Mouse (Mus musculus): ENCODE data around the gene Kera. TPM values are rescaled to one million over a fixed set of nuclear protein-coding genes. Genes with fewer than 3 reads are reported as not detected.

Kera gene
- polyA plus RNA-seq (2015; fragmentation: Nextera tagmentation; extraction: Ambion mirVana) = 76.1 and 78.8 TPM in 2 replicates

DNA sequence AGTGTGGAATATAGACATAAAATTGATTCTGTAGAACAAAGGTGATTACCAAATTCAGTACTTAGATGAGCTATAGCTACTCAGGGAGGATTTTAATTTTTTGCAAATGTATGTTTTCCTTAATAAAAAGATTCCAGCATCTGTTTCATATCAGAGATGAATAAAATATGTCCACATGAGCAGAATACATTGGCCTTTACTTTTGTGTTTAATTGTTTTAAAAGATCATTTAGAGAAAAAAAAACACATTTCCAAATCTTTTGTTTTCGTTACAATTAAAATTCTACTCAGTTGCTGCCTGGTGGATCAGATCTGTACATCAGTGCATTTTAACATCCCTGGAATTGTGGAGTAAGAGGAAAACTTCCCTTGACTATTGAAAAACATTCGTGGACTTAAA, at the start of gene Kera:
Kera (plus strand) TSS at position 301 of the 400 bp plus-strand sequence.
- ATAC-seq (ENCODE audit: low FRiP score, low read depth) = no peak
- no peak within 1 kb of the TSS for H3K9ac ChIP-seq
- H3K4me2 ChIP-seq (replicated peaks) = no peak within 1 kb of the TSS
- H3K4me1 ChIP-seq = peaks cover 8% of the 10 kb centered on the region; the same call in 1 of the 2 replicates
- H3K9me3 ChIP-seq = no peaks in the 10 kb centered on the region
- WGBS = 65% methylated on average over 2 of the region's 2 CpGs
- no peaks in the 10 kb centered on the region for H3K27me3 ChIP-seq
- H3K36me3 ChIP-seq = no peaks in the 10 kb centered on the region
- H3K27ac ChIP-seq = no peak within 1 kb of the TSS
- no peak within 1 kb of the TSS for H3K4me3 ChIP-seq

DNA sequence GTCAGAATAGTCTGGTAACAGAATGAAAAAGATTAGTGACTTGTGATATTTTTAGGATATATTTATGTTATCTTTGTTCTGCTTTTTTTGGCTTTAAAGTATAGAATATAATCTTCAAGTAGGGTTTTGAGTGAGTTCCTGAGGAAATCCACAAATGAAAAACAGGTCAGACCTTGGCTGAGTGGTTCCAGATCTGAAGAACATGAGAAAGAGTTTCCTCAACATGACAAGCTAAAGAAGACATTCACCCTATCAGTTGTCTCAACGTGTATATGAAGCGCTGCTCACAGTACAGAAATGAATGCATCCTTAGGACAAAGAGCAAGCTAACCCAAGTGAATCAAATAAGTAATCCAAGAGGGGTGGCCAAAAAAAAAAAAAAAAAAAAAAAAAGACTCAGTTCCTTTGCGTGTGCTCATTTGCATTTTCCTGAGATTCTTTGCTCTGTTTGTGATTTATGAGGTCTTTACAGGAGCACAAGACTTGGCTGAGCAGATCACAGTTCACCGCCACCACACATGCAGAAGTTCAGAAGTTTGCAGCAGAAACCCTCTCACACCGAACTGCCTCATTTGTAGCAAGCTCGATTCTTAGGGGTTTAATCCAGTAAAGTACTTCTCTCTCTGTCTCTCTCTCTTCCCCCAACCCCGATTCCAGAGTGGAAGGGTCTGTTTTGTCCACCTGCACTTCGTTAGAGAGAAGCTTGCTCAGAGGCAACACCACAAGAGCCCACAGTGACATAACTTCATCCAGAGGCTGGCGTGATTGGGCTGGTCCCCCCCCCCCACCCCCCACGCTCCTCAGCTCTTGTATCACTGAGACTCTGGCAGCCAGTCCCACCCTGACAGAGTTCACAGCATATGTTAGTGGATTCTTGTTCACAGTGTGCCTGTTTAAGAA, 41.5 kb upstream of the Kera start, which contains the start of gene Lum:
Lum (plus strand) TSS at position 172 of the 900 bp plus-strand sequence.
- peaks cover 13% of the 10 kb centered on the region for H3K4me1 ChIP-seq
- no peaks in the 10 kb centered on the region for H3K27me3 ChIP-seq
- H3K27ac ChIP-seq = peak within 1 kb of the TSS; percentile 86
- peak within 1 kb of the TSS; percentile 56 for H3K4me2 ChIP-seq (replicated peaks)
- H3K9ac ChIP-seq = peak within 1 kb of the TSS; percentile 55
- 0 out of 2 replicates have a peak, but pooled peaks cover 3% of the 10 kb centered on the region for H3K9me3 ChIP-seq
- peak within 1 kb of the TSS; percentile 28 for H3K4me3 ChIP-seq
- ATAC-seq (ENCODE audit: low FRiP score, low read depth) = peak; percentile 89
- peaks cover 6% of the 10 kb centered on the region for H3K36me3 ChIP-seq
- 16% methylated on average over 10 of the region's 10 CpGs for WGBS

DNA sequence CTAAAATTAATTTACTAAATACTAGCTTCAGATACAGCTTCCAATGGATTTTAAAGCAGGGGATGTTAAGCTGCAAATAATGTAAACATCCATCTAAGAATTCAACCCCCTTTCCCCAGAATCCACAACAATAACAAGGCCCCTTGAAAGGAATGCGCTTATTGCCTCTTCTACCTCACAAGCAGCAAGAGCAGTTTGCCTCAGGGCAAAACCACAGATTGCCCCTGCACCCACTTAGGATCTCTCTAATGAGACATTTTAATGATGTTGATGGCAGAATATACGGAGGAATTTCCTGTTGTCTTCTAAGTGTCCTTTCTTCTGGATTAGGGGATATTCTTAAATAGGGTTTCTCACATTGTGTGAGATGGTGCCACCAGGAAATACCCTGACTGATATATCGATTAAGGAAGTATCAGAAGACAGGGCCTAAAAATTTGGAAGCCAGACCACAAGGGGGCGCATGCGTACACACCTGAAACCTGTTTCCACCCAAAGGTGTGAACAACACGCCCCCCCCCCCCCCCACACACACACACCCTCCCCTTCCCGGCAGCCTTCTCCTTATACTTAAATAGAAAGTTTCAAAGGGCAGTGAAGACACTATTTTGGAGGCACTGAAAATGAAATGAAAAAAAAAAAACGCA, 39.1 kb upstream of the Kera start:
- Histone ChIP-seq H3K27me3 (no peaks in the 10 kb centered on the region), H3K4me1 (peaks cover 13% of the 10 kb centered on the region), H3K4me2 (replicated peaks) (peak overlapping the region; percentile 37), H3K4me3 (peak overlapping the region; percentile 28), H3K9me3 (0 out of 2 replicates have a peak, but pooled peaks cover 3% of the 10 kb centered on the region), H3K27ac (peak overlapping the region; percentile 59), H3K9ac (no peak overlapping the region), H3K36me3 (peaks cover 6% of the 10 kb centered on the region)
- 47% methylated on average over 8 of the region's 8 CpGs for WGBS
- no peak for ATAC-seq (ENCODE audit: low FRiP score, low read depth)

DNA sequence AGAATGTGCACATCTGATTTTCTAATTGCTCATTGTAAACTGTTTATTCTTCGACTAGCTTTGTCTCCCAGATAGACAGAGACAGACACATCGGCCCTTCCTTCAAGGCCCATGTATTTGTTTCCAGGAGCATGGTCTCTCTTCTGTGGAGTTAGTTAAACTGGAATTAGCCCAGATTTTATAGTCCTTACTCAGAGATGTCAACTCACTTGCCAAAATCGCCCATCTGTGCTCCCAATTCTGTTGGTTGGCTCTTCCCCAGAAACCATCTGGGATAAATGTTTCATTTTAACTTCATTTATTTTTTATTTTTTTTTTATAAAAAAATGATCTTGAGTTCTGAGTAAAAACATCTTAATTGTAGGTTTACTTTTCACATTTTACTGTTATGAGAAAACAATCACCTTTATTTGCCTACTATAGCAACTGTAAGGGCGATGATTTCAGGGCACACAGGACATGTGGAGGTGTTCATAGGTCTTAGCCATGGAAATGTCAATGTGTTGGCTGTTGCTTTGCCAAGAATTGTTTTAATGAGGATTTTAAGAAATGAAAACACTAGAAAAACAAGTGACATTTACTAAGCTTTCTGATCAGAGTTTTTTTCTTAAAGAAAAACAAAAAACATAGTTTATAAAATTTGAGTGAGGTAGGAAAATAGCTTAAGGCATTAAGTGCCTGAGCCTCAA, 24.0 kb upstream of the Kera start:
- Histone ChIP-seq H3K36me3 (no peaks in the 10 kb centered on the region), H3K27ac (no peak overlapping the region; the same call in 1 of the 2 replicates), H3K27me3 (no peaks in the 10 kb centered on the region), H3K4me3 (no peak overlapping the region), H3K4me1 (peaks cover 7% of the 10 kb centered on the region; the same call in 1 of the 2 replicates), H3K4me2 (replicated peaks) (no peak overlapping the region), H3K9ac (no peak overlapping the region), H3K9me3 (no peaks in the 10 kb centered on the region)
- ATAC-seq (ENCODE audit: low FRiP score, low read depth) = no peak
- WGBS = 82% methylated on average over 4 of the region's 4 CpGs

DNA sequence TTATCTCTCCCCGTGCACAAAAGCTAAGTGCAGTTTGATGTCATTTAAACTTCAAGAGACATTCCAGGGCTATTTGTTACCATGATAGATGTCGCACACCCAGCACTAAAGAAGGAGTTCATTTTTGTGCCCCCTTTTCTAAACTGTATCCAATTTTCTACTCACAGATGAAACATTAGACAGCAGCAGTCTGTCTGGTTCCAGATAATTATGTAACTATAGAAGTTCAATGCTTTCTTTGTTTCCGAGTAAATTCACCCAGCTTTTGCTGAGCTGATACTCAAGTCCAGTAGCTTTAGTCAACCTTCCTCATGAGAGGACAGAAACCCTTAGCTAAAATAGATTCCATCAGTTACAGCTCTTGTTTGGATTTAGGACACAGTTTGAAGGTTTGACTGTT, 22.5 kb upstream of the Kera start:
- ATAC-seq (ENCODE audit: low FRiP score, low read depth) = no peak
- peaks cover 7% of the 10 kb centered on the region; the same call in 1 of the 2 replicates for H3K4me1 ChIP-seq
- no peaks in the 10 kb centered on the region for H3K9me3 ChIP-seq
- no peak overlapping the region for H3K27ac ChIP-seq
- no peaks in the 10 kb centered on the region for H3K27me3 ChIP-seq
- H3K4me2 ChIP-seq (replicated peaks) = no peak overlapping the region
- no peaks in the 10 kb centered on the region for H3K36me3 ChIP-seq
- 44% methylated on average over 3 of the region's 3 CpGs for WGBS
- H3K4me3 ChIP-seq = no peak overlapping the region
- no peak overlapping the region for H3K9ac ChIP-seq

DNA sequence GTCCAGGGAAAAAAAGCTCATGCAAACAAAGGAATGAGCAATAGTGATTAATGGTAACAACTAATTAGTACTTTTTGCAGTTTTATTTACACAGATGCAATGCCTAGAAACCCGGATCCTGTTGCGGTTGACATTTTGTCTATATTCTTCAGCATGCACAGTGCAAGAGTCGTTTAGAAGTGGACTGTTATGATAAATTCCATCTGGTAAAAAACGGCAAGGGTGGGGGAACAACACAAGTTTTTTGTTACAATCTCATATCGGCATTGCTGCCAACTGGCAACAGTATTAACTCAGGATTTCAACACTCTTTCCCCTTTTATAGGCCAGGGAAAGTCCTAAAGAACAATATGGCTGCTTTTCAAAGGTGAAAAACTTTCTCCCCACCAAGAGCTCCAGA, 19.5 kb upstream of the Kera start:
- ATAC-seq (ENCODE audit: low FRiP score, low read depth) = peak; percentile 20; the same call in 1 of the 2 replicates
- WGBS = 51% methylated on average over 5 of the region's 5 CpGs
- H3K27ac ChIP-seq = no peak overlapping the region

DNA sequence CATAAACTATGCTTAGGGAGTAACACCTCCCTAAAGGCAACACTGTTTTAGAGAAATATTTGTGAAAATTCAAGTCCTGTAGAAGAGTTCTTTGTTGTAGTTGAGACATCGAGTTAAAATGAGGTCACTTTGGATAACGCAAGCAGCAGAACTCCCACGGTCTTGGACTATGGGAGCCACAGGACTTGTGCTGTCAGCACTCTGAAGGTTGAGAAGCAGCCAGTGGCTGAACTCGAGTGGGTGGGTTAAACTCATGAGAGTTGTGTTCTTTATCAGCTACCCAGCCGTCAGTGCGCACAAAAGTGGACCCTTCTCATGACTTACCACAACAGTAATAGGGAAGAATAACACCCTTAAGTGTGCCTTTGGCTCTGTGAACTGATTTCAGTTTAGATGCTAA, 17.1 kb upstream of the Kera start:
- Histone ChIP-seq H3K4me3 (no peak overlapping the region), H3K4me2 (replicated peaks) (no peak overlapping the region), H3K27ac (peak overlapping the region; percentile 70; the same call in 1 of the 2 replicates), H3K9me3 (no peaks in the 10 kb centered on the region), H3K4me1 (peaks cover 16% of the 10 kb centered on the region), H3K9ac (no peak overlapping the region), H3K27me3 (no peaks in the 10 kb centered on the region), H3K36me3 (no peaks in the 10 kb centered on the region)
- 75% methylated on average over 6 of the region's 6 CpGs for WGBS
- no peak for ATAC-seq (ENCODE audit: low FRiP score, low read depth)

More for the DNA sequence above, 19.5 kb upstream of the Kera start:
- H3K36me3 ChIP-seq = no peaks in the 10 kb centered on the region
- no peaks in the 10 kb centered on the region for H3K9me3 ChIP-seq
- peaks cover 20% of the 10 kb centered on the region for H3K4me1 ChIP-seq
- H3K9ac ChIP-seq = no peak overlapping the region
- H3K27me3 ChIP-seq = no peaks in the 10 kb centered on the region
- no peak overlapping the region for H3K4me2 ChIP-seq (replicated peaks)
- H3K4me3 ChIP-seq = no peak overlapping the region

DNA sequence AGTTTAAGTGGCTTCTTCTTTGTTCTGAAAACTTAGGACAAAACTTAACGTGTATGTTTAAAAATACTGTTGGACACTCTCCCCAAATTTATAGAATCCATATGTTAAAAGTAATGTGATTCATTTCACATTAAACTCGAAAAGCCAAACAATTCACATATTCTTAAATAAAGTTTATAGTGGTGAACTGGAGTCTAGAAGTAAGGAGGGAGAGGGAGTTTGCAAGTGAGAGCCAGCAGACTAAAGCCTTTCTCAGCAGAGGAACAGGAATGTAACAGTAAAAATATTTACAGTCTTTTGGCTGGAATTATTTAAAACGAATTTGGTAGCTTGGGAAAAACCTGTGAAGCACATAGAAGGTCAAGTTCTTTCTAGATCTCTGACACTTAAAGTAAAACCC, 15.6 kb upstream of the Kera start:
- peaks cover 16% of the 10 kb centered on the region for H3K4me1 ChIP-seq
- peak; percentile 74; the same call in 1 of the 2 replicates for ATAC-seq (ENCODE audit: low FRiP score, low read depth)
- no peaks in the 10 kb centered on the region for H3K9me3 ChIP-seq
- H3K36me3 ChIP-seq = no peaks in the 10 kb centered on the region
- H3K4me2 ChIP-seq (replicated peaks) = no peak overlapping the region
- peak overlapping the region; percentile 55 for H3K27ac ChIP-seq
- H3K9ac ChIP-seq = no peak overlapping the region
- H3K4me3 ChIP-seq = no peak overlapping the region
- WGBS = 25% methylated on average over 3 of the region's 3 CpGs
- H3K27me3 ChIP-seq = no peaks in the 10 kb centered on the region

DNA sequence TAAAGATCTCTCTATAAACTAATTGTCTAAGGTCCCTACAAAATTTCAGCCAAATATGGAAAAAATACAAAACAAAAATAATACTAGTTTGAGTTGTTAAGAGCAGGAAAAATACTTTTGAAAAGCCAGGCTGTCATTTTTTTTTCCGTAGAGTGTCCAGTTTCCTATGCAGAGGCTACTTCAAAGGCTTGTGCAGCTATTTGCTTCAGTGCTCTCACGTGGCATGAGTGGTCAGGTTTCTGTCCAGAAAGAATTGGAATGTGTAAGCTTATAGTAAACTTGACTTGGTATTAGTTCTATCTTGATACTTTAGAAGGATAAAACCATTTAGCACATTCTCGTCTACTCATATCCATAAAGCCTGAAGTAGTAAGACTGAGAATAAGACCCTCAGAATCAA, 15.0 kb upstream of the Kera start:
- Histone ChIP-seq H3K4me1 (peaks cover 16% of the 10 kb centered on the region), H3K9ac (no peak overlapping the region), H3K4me2 (replicated peaks) (no peak overlapping the region), H3K4me3 (no peak overlapping the region), H3K27me3 (no peaks in the 10 kb centered on the region), H3K27ac (0 out of 2 replicates have a peak overlapping the region, but pooled peaks have one; percentile 34), H3K9me3 (no peaks in the 10 kb centered on the region), H3K36me3 (no peaks in the 10 kb centered on the region)
- ATAC-seq (ENCODE audit: low FRiP score, low read depth) = no peak
- WGBS = 46% methylated on average over 3 of the region's 3 CpGs

DNA sequence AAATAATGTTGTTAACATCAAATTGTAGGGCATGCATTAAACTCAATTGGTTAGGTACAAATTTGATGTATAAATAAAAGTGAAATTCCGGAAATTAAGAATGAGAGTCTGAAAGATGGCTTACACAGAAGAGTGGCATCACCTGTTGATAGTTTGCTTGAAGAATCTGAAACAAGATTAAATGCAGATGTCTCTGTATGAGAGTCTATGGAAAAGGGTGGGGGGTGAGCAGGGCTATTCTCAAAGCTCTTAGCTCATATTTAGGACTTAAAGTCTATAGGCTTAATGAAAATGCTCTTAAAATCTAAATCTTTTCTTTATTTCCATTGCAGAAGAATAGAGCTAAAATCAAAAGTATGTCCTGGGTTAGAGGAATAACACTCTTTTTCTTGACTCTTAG, 11.0 kb upstream of the Kera start:
- 60% methylated on average over 1 of the region's 1 CpGs for WGBS

DNA sequence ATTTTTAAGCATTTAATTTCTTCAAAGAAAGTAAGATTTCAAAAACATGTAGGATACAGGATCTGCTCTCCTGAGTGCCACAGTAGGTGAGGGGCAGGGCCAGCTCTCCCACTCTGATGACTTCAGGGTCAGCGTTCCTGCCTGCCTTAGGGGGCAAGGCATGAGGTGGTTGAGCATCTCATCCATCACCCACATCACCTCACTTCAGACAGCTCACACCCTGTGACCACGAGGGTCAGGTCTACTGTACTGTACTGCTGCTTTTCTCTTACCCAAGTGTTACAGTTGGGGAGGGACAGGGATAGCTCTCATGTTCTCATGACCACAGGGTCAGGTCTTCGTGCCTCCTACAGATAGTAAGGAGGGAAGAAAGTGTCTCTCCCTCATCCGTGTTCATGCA, 4.9 kb upstream of the Kera start:
- Histone ChIP-seq H3K36me3 (no peaks in the 10 kb centered on the region), H3K4me1 (no peaks in the 10 kb centered on the region), H3K9ac (no peak overlapping the region), H3K9me3 (no peaks in the 10 kb centered on the region), H3K4me2 (replicated peaks) (no peak overlapping the region), H3K27me3 (no peaks in the 10 kb centered on the region), H3K27ac (no peak overlapping the region), H3K4me3 (no peak overlapping the region)
- ATAC-seq (ENCODE audit: low FRiP score, low read depth) = no peak
- 69% methylated on average over 4 of the region's 4 CpGs for WGBS

More for the DNA sequence above, 11.0 kb upstream of the Kera start:
- Histone ChIP-seq H3K9ac (no peak overlapping the region), H3K27me3 (no peaks in the 10 kb centered on the region), H3K4me1 (no peaks in the 10 kb centered on the region), H3K4me3 (no peak overlapping the region), H3K27ac (peak overlapping the region; percentile 72; the same call in 1 of the 2 replicates), H3K9me3 (no peaks in the 10 kb centered on the region), H3K36me3 (no peaks in the 10 kb centered on the region), H3K4me2 (replicated peaks) (no peak overlapping the region)
- peak; percentile 64; the same call in 1 of the 2 replicates for ATAC-seq (ENCODE audit: low FRiP score, low read depth)
